Mouse (Mus musculus) forebrain, embryonic 16.5 days (tissue): ENCODE data around the gene C2cd5. TPM values are rescaled to one million over a fixed set of nuclear protein-coding genes. Genes with fewer than 3 reads are reported as not detected.

Experiments
- ATAC-seq: fragments of 200-750 bp; cut with Nextera tagmentation; 2 replicates; pipeline ENCODE4 v1.8.0; 2017; ENCODE audit warnings: mild to moderate bottlenecking, moderate library complexity
- H3K27ac ChIP-seq: fragments of 300-500 bp; sonication (generic); 2 replicates; pipeline ENCODE4 v1.5.1; 2014; ENCODE audit warnings: low read length, control low read depth
- H3K27me3 ChIP-seq: fragments of 300-500 bp; sonication (generic); replicated peaks from 2 replicates; pipeline ENCODE4 v1.6.1; 2014; ENCODE audit warnings: low read length; ENCODE audit not compliant: control insufficient read depth, insufficient read depth
- H3K36me3 ChIP-seq: fragments of 300-500 bp; sonication (generic); 2 replicates; pipeline ENCODE4 v1.6.1; 2014; ENCODE audit not compliant: control insufficient read depth, insufficient read depth
- H3K4me1 ChIP-seq: fragments of 300-500 bp; sonication (generic); replicated peaks from 2 replicates; pipeline ENCODE4 v1.6.1; 2014; ENCODE audit warnings: low read length; ENCODE audit not compliant: control insufficient read depth, insufficient read depth
- H3K4me2 ChIP-seq: fragments of 300-500 bp; sonication (generic); 2 replicates; pipeline ENCODE4 v1.6.1; 2014; ENCODE audit warnings: mild to moderate bottlenecking, low read length, control low read depth
- H3K4me3 ChIP-seq: fragments of 300-500 bp; sonication (generic); replicated peaks from 2 replicates; pipeline ENCODE4 v1.5.1; 2014; ENCODE audit warnings: mild to moderate bottlenecking, low read length, control low read depth
- H3K9ac ChIP-seq: fragments of 300-500 bp; sonication (generic); replicated peaks from 2 replicates; pipeline ENCODE4 v1.6.1; 2014; ENCODE audit warnings: low read depth, low read length, control low read depth
- H3K9me3 ChIP-seq: fragments of 300-500 bp; sonication (generic); 2 replicates; pipeline ENCODE4 v1.6.1; 2016; ENCODE audit warnings: low read length; ENCODE audit not compliant: control insufficient read depth
- WGBS: fragments of 180-500 bp; shearing (Covaris S2); extraction: QIAGEN DNeasy Blood & Tissue Kit; methylation state at CpG from one replicate; pipeline ENCODE4 v1.1.7; 2014; 5-methylcytosine and 5-hydroxymethylcytosine counted together
- polyA plus RNA-seq: library from polyadenylated mRNA; unstranded; fragments of >200 nt; fragmentation: Nextera tagmentation; extraction: Ambion mirVana; gene quantifications from 2 replicates; pipeline ENCODE4 v1.2.1, GENCODE M21; 2015

C2cd5 gene
- polyA plus RNA-seq, 1 experiment from 2014 or later, result 53.4 TPM

DNA sequence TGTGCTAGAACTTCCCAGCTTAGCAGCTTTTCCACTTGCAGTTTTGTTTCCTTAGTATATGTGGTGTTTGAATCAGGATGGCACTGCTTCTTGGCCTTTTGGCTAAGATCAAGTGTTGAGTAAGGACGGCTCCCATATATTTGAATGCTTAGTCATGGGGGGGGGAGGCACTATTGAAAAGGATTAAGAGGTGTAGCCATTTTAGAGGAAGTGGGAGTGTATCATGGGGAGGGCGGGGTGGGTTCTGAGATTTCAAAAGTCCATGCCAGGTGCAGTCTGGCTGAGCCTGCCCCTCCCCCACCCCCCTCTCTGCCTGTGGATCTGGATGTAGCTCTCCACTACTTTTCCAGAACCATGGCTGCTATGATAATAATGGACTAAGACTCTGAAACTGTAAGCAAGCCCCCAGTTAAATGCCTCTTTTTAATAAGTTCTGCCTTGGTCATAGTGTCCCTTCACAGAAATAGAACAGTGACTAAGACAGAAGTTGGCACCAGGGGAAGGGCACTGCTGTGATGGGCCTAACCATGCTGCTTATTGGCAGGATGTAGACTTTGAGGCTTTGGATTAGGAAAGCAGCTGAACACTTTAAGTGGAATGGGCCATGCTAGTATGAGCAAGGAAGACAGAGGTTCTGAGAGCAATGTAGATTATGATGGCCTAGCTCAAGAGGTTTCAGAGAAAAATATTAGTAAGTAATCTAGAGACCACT, 15.5 kb downstream of the C2cd5 start:
- no peak overlapping the region for H3K4me2 ChIP-seq
- no peak overlapping the region for H3K4me3 ChIP-seq
- ATAC-seq, result no peak
- no peaks in the 10 kb centered on the region for H3K9me3 ChIP-seq
- no peaks in the 10 kb centered on the region for H3K27me3 ChIP-seq
- peaks cover 29% of the 10 kb centered on the region for H3K36me3 ChIP-seq
- H3K9ac ChIP-seq, result no peak overlapping the region
- no peaks in the 10 kb centered on the region for H3K4me1 ChIP-seq
- 95% methylated on average over 2 of the region's 2 CpGs for WGBS
- no peak overlapping the region for H3K27ac ChIP-seq

DNA sequence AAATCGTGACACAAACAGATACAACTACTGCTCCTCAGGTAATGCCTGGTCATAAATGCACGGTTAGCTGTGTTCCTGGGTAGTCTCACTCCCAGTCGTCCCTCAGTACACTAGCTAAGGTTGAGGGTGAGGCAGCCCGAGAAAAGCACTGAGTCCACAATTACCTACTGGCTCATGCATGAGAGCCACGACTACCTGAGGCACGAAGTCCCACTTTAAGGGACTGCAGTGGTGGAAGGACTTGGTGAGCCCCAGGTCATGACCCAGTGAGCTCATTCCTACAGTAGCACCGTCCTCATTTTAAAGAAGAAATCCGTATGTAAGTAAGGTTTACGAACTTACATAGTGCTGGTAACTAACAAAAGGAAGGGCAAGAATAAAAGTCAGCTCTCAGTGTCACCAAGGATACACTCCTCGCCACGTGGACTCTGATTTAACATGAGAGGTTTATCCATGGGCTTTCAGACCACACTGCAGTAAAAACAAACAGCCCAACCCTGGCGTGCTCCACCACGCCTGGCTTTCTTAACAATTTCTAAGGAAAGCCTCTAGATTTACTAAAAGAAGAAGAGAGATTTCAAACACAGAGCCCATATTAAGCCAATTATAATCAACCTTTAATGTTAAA, 18.3 kb downstream of the C2cd5 start:
- Histone ChIP-seq H3K36me3 (peaks cover 39% of the 10 kb centered on the region), H3K27ac (no peak overlapping the region), H3K4me3 (no peak overlapping the region), H3K4me2 (no peak overlapping the region), H3K4me1 (no peaks in the 10 kb centered on the region), H3K9ac (no peak overlapping the region), H3K9me3 (no peaks in the 10 kb centered on the region), H3K27me3 (no peaks in the 10 kb centered on the region)
- 89% methylated on average over 13 of the region's 13 CpGs for WGBS
- ATAC-seq, result no peak

DNA sequence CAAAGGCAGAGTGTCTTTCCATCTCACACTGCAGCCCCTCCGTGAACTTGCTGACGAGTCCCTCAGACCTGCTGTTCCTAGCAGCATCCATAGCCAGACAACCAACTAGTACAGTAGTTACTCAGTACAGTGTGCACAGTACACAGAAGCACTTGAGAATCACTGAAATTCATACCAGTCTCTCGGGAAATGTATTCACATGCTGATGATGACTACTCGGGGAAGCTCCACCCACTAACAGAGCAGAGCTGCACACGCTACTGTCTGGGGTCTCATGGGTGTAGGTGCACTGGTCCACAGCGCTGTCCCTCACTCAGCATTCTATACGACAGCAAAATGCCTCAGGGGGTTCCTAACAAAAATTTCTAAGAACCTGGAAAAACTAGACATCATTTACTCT, 19.2 kb downstream of the C2cd5 start:
- peaks cover 35% of the 10 kb centered on the region for H3K36me3 ChIP-seq
- H3K4me3 ChIP-seq, result no peak overlapping the region
- H3K4me1 ChIP-seq, result no peaks in the 10 kb centered on the region
- H3K27me3 ChIP-seq, result no peaks in the 10 kb centered on the region
- no peak overlapping the region for H3K27ac ChIP-seq
- H3K4me2 ChIP-seq, result no peak overlapping the region
- no peak for ATAC-seq
- no peak overlapping the region for H3K9ac ChIP-seq
- no peaks in the 10 kb centered on the region for H3K9me3 ChIP-seq
- 86% methylated on average over 7 of the region's 7 CpGs for WGBS

DNA sequence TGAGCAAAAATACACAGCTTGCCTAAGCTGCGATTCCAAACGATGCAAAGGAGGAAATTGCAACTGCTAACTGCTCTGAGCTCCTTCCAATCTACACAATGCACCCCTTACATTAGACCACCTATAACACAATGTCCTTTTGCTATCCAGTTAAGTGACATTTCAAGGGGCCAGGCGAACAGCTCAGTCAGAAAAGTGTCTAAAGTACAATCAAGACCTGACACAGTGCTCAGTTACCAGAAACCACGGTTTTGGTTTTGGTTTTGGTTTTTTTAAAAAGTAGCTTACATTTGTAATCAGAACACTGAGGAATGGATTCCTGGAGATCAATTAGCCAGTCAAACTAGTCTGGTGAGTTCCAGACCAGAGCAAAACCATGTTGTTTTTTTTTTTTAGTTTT, 20.8 kb downstream of the C2cd5 start:
- peaks cover 34% of the 10 kb centered on the region for H3K36me3 ChIP-seq

DNA sequence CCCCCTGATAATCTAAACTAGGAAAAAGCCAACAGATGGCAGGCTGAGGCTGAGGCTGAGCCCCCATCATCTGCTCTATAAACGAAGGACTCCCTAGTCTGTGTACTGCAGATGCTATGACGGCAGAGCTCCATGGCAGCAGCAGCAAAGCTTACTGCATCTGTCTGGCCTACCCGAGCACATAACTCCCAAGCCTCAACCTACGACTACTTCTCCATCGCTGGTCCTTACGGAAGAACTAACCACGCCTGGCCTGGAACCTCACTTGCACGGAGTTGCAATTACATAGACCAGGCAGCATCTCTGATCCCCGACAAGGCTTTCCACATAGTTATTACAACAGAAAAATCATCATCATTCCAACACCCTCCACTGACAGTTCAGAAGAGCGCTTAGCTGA, 23.5 kb downstream of the C2cd5 start:
- Histone ChIP-seq H3K27ac (no peak overlapping the region), H3K9ac (no peak overlapping the region), H3K4me2 (no peak overlapping the region), H3K9me3 (no peaks in the 10 kb centered on the region), H3K4me1 (no peaks in the 10 kb centered on the region), H3K4me3 (no peak overlapping the region), H3K27me3 (no peaks in the 10 kb centered on the region), H3K36me3 (peaks cover 33% of the 10 kb centered on the region)
- no peak for ATAC-seq
- WGBS, result 91% methylated on average over 10 of the region's 10 CpGs

More for the DNA sequence above, 20.8 kb downstream of the C2cd5 start:
- H3K27ac ChIP-seq, result no peak overlapping the region
- no peak overlapping the region for H3K4me3 ChIP-seq
- H3K4me2 ChIP-seq, result no peak overlapping the region
- 87% methylated on average over 4 of the region's 4 CpGs for WGBS
- no peaks in the 10 kb centered on the region for H3K9me3 ChIP-seq
- no peaks in the 10 kb centered on the region for H3K4me1 ChIP-seq
- no peak for ATAC-seq
- no peak overlapping the region for H3K9ac ChIP-seq
- no peaks in the 10 kb centered on the region for H3K27me3 ChIP-seq

DNA sequence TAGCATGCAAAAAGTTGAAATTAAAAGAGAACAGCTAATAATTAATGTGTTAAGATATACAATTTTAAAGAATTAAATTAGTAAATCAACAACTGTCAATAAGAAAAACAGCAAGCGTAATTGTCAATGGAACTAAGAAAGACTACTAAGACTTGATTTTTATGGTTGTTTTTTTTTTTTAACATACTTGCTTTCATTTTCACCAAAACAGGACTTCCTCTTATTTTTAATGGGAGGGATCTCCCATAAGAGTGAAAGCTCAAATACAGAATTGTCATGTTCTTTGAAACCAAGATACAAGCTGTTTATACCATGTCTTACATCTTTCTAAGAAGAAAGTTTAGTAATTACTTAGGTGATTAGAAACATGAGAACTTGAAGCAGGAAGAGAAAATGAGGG, 26.0 kb downstream of the C2cd5 start:
- Histone ChIP-seq H3K4me3 (no peak overlapping the region), H3K4me2 (no peak overlapping the region), H3K36me3 (peaks cover 27% of the 10 kb centered on the region), H3K9ac (no peak overlapping the region), H3K4me1 (no peaks in the 10 kb centered on the region), H3K27ac (no peak overlapping the region), H3K9me3 (no peaks in the 10 kb centered on the region), H3K27me3 (no peaks in the 10 kb centered on the region)
- WGBS, result 96% methylated on average over 1 of the region's 1 CpGs
- ATAC-seq, result no peak

DNA sequence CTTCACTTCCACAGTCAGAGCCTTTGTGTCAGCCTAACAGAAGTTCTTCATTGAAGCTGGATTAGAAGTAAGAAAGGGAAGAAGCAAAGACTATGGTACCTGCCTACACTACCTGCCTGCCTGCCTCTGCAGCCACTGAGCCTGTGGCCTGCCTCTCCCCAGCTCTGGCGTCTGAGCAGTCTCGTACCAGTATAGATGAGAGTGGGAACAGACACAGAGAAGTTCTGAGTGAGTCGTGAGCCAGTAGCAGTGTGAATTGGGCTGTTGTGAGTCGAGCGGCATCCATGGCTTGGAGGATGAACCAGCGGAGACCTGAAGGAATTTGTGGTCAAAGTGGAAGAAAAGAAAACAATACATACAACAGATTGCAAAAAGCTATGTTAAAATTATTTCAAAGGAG, 26.5 kb downstream of the C2cd5 start:
- WGBS, result 82% methylated on average over 6 of the region's 6 CpGs
- Histone ChIP-seq H3K9me3 (no peaks in the 10 kb centered on the region), H3K4me1 (no peaks in the 10 kb centered on the region), H3K9ac (no peak overlapping the region), H3K4me2 (no peak overlapping the region), H3K27ac (no peak overlapping the region), H3K27me3 (no peaks in the 10 kb centered on the region), H3K36me3 (peaks cover 25% of the 10 kb centered on the region), H3K4me3 (no peak overlapping the region)
- no peak for ATAC-seq

DNA sequence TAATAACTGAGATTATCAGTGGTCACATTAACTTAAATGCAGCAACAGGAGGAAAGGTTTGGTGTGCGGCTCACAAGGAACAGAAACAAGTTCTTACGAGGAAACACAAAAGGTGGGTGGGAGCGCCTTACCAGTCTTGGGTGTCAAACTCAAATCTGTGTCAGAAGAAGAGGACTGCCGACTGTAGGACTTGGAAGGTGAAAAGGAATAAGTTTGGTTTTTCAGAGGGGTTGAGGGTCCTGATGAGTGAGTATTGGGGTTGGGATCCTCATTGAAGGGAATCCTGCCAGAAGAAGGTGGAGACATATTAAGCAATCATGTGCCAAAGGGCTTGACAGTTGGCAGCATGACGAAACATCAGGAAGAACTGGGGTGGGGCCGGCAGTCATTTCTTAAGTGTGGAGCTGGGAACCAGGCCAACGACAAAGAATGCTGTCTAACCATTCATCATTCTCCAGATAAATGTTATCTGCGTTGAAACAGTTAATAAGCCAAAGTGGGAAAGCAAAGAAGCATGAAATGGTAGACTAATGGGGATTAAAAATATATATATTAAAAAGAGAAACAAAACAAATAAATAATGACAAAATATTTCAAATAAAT, 27.4 kb downstream of the C2cd5 start:
- Histone ChIP-seq H3K36me3 (peaks cover 19% of the 10 kb centered on the region), H3K9ac (no peak overlapping the region), H3K27ac (no peak overlapping the region), H3K4me1 (no peaks in the 10 kb centered on the region), H3K4me2 (no peak overlapping the region), H3K27me3 (no peaks in the 10 kb centered on the region), H3K9me3 (no peaks in the 10 kb centered on the region), H3K4me3 (no peak overlapping the region)
- no peak for ATAC-seq
- WGBS, result 52% methylated on average over 8 of the region's 8 CpGs

DNA sequence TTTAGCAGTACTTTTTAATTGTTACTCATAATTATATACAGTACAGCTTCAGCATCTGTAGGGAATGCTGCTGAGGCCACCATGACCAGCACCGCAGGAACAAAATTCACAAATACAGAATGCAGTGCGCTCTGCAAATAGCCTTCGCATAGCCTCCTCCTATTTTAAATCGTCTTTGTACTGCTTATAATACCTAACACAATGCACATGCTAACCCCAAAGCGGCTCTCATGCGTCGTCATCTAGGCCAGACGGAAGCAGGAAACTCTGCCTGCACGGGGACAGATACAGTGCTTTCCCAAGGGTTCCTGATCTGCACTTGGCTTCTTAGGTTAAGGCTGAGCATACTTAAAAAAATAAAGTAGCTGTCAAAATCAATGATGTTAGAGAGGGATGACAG, 29.2 kb downstream of the C2cd5 start:
- H3K36me3 ChIP-seq, result peaks cover 12% of the 10 kb centered on the region
- no peaks in the 10 kb centered on the region for H3K4me1 ChIP-seq
- H3K4me2 ChIP-seq, result no peak overlapping the region
- H3K9ac ChIP-seq, result no peak overlapping the region
- no peak overlapping the region for H3K4me3 ChIP-seq
- H3K27ac ChIP-seq, result no peak overlapping the region
- no peak for ATAC-seq
- H3K27me3 ChIP-seq, result no peaks in the 10 kb centered on the region
- WGBS, result 75% methylated on average over 9 of the region's 9 CpGs
- H3K9me3 ChIP-seq, result no peaks in the 10 kb centered on the region
